Mouse (Mus musculus): Measurements from ENCODE around the gene Rbbp9. TPM values are rescaled to one million over a fixed set of nuclear protein-coding genes. Genes with fewer than 3 reads are reported as not detected.
A peak's percentile ranks its signal among the peaks of the same experiment; 100 is the strongest.

Rbbp9 gene
- polyA plus RNA-seq, 1 experiment = 3.1 TPM

DNA sequence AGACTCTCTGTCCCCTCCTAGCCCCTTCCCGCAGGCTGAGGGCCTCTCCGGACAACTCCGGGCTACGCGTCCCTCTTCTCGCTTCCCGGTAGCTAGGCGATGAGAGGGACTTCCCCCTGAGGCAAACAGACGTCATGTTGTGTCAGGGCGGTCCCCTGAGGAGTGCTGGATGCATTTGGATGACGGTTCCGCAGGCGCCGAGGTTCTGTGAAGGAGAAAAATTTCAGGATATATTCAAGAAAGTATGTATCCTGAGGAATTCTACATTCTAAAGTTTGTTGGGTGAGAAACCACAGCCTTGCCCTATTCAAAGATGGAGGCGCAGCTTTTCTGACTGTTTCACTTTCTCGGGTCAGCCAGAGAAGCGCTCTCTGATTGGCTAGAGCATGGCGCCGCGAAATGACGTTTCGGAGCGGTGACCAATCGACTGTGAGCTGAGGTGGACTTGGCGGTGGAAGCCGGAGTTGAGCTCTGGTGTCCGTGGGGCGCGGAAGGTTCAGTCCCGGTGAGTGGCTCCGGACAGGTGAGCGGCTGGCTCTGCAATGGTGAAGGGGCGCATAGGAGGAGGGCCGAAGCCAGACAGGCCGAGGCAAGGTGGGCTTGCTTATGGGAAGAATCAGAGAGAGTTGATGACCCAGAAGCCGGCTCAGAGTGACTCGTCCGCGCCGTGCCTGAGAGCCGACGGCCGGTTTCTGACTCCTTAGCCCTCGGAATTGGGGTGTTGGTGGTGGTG lies 5.3 kb upstream of the Rbbp9 start, which contains the start of gene Sec23b:
Gene Sec23b, plus strand, starts transcription at position 410 of the 733 bp plus-strand sequence.
- H3K4me1 ChIP-seq (ENCODE audit: control insufficient read depth, insufficient read depth, insufficient read length) = peaks cover 4% of the 10 kb centered on the region; the same call in 1 of the 2 replicates
- peak within 1 kb of the TSS; percentile 93 for H3K4me3 ChIP-seq (ENCODE audit: extremely low read depth, insufficient read depth, insufficient read length)
- peak; percentile 93 to 96 for DNase-seq (ENCODE audit: low read depth in 1 of 2, low spot score in 2 of 2)
- whole genome bisulfite sequencing = under 1% methylated on average over 44 of the region's 44 CpGs
- TF ChIP-seq POLR2A (IDR thresholded peaks at IDR 0.05; ENCODE audit: low read depth, low read length) (peak; percentile 65), CTCF (IDR thresholded peaks at IDR 0.05; ENCODE audit: extremely low read depth, insufficient read depth, insufficient read length, insufficient replicate concordance) (no peak)
- peaks cover 2% of the 10 kb centered on the region; the same call in 1 of the 2 replicates for H3K36me3 ChIP-seq (ENCODE audit: control insufficient read depth, insufficient read depth, low read length)
- peak within 1 kb of the TSS; percentile 87 for H3K27ac ChIP-seq (ENCODE audit: insufficient read depth, low read length)
- no peaks in the 10 kb centered on the region for H3K27me3 ChIP-seq (ENCODE audit: control insufficient read depth, insufficient read depth, low read length)

DNA sequence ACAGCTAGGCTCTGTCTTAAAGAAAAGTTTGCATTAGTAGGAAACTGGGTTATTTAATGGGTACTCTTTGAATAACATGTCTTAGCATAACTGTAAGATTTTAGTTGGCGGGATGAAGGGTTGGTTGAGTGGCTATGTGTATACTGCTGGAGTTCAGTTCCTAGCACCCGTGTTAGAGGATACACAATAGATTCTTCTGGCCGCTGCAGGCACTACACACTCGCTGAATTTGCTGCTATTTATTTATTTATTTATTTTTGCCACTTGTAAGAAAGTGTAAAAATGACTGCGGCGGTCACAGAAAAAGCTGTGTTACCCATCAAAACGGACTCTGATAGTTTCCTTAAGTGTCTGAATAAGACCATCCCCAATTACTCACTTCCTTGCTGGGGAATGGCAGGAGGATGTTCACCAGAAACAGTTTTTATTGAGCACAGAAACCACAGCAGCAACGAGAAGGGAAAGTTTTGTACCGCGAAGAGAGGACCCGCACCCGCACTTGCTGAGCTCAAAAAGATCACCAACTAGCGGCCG lies 4.7 kb upstream of the Rbbp9 start:
- H3K27ac ChIP-seq (ENCODE audit: insufficient read depth, low read length) = peak overlapping the region; percentile 87
- H3K4me3 ChIP-seq (ENCODE audit: extremely low read depth, insufficient read depth, insufficient read length) = peak overlapping the region; percentile 93
- H3K27me3 ChIP-seq (ENCODE audit: control insufficient read depth, insufficient read depth, low read length) = no peaks in the 10 kb centered on the region
- peaks cover 4% of the 10 kb centered on the region; the same call in 1 of the 2 replicates for H3K4me1 ChIP-seq (ENCODE audit: control insufficient read depth, insufficient read depth, insufficient read length)
- H3K36me3 ChIP-seq (ENCODE audit: control insufficient read depth, insufficient read depth, low read length) = peaks cover 2% of the 10 kb centered on the region; the same call in 1 of the 2 replicates
- TF ChIP-seq CTCF (IDR thresholded peaks at IDR 0.05; ENCODE audit: extremely low read depth, insufficient read depth, insufficient read length, insufficient replicate concordance) (no peak), POLR2A (IDR thresholded peaks at IDR 0.05; ENCODE audit: low read depth, low read length) (no peak)
- WGBS = 1% methylated on average over 14 of the region's 14 CpGs
- peak in 1 of 2 experiments; percentile 26 for DNase-seq (ENCODE audit: low read depth in 1 of 2, low spot score in 2 of 2)

DNA sequence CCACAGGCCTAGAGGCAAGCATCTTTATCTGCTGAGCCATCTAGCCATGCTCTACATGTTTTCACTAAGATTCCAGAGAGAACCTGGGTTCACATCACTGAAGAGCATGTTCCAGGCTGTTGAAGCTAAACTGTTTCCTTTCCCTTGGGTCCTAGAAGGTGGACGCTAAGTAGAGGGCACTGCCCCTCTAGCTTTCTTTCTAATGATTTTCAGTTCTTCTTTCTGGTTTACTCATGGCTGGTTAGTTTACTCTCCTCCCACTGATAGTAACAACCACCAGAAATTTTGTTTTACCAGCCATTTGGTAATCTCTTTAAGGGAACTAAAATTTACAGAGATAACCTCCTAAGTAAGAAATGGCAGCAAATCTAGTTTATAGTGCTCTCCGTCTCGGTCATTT lies 3.2 kb upstream of the Rbbp9 start:
- H3K4me1 ChIP-seq (ENCODE audit: control insufficient read depth, insufficient read depth, insufficient read length) = peaks cover 4% of the 10 kb centered on the region; the same call in 1 of the 2 replicates

DNA sequence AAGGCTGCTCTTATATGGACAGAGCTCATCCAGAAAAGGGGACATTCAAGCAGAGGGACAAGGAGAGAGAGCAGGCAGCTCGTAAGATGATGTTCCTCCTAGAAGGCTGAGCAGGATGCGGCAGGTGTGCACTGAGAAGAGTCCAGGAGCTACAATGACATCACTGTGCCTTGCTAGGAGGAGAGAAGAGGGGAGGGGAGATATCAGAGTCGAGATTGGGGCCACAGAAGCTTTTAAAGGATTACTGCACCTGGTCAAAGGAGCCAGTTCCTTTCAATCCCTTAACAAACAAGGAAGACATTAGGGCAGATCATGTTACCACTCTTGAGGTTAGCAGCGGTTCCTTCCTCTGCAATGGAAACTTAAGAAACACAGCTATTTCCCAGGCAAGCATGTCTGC lies 3.1 kb downstream of the Rbbp9 start:
- no peak for TF ChIP-seq CTCF (IDR thresholded peaks at IDR 0.05; ENCODE audit: extremely low read depth, insufficient read depth, insufficient read length, insufficient replicate concordance)
- TF ChIP-seq POLR2A (IDR thresholded peaks at IDR 0.05; ENCODE audit: low read depth, low read length) = no peak
- Histone ChIP-seq H3K27ac (ENCODE audit: insufficient read depth, low read length) (no peak overlapping the region), H3K4me3 (ENCODE audit: extremely low read depth, insufficient read depth, insufficient read length) (no peak overlapping the region), H3K4me1 (ENCODE audit: control insufficient read depth, insufficient read depth, insufficient read length) (no peaks in the 10 kb centered on the region), H3K36me3 (ENCODE audit: control insufficient read depth, insufficient read depth, low read length) (peaks cover 6% of the 10 kb centered on the region; the same call in 1 of the 2 replicates), H3K27me3 (ENCODE audit: control insufficient read depth, insufficient read depth, low read length) (no peaks in the 10 kb centered on the region)
- WGBS = 85% methylated on average over 4 of the region's 4 CpGs
- DNase-seq (ENCODE audit: low read depth in 1 of 2, low spot score in 2 of 2) = no peak

More for the DNA sequence above, 3.2 kb upstream of the Rbbp9 start:
- no peak overlapping the region for H3K27ac ChIP-seq (ENCODE audit: insufficient read depth, low read length)
- WGBS = 68% methylated on average over 3 of the region's 3 CpGs
- no peak for TF ChIP-seq POLR2A (IDR thresholded peaks at IDR 0.05; ENCODE audit: low read depth, low read length)
- H3K4me3 ChIP-seq (ENCODE audit: extremely low read depth, insufficient read depth, insufficient read length) = no peak overlapping the region
- no peaks in the 10 kb centered on the region for H3K27me3 ChIP-seq (ENCODE audit: control insufficient read depth, insufficient read depth, low read length)
- DNase-seq (ENCODE audit: low read depth in 1 of 2, low spot score in 2 of 2) = no peak
- no peaks in the 10 kb centered on the region for H3K36me3 ChIP-seq (ENCODE audit: control insufficient read depth, insufficient read depth, low read length)

DNA sequence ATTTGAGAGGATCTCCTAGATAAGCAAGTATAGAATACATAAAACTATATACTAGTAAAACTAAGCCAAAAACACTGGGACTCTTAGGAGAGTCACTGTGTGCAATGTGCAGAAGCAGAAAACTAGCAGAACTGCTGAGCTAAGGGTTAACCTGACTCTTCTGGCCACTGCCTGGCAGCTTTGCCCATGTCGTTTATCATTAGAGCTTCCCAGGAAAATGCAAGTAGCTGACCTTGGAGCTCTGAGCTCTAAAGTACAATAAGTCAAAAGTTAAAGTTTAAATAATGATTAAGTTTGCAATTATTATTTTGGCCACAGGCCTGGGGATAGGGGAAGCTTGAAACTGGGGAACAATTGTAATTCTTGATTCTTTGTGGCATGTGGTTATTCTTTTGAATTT lies 5.2 kb downstream of the Rbbp9 start:
- Histone ChIP-seq H3K36me3 (ENCODE audit: control insufficient read depth, insufficient read depth, low read length) (peaks cover 7% of the 10 kb centered on the region; the same call in 1 of the 2 replicates), H3K4me3 (ENCODE audit: extremely low read depth, insufficient read depth, insufficient read length) (no peak overlapping the region), H3K27me3 (ENCODE audit: control insufficient read depth, insufficient read depth, low read length) (no peaks in the 10 kb centered on the region), H3K4me1 (ENCODE audit: control insufficient read depth, insufficient read depth, insufficient read length) (no peaks in the 10 kb centered on the region), H3K27ac (ENCODE audit: insufficient read depth, low read length) (no peak overlapping the region)
- 66% methylated on average over 1 of the region's 1 CpGs for WGBS
- TF ChIP-seq POLR2A (IDR thresholded peaks at IDR 0.05; ENCODE audit: low read depth, low read length) = no peak
- TF ChIP-seq CTCF (IDR thresholded peaks at IDR 0.05; ENCODE audit: extremely low read depth, insufficient read depth, insufficient read length, insufficient replicate concordance) = no peak
- DNase-seq (ENCODE audit: low read depth in 1 of 2, low spot score in 2 of 2) = no peak

DNA sequence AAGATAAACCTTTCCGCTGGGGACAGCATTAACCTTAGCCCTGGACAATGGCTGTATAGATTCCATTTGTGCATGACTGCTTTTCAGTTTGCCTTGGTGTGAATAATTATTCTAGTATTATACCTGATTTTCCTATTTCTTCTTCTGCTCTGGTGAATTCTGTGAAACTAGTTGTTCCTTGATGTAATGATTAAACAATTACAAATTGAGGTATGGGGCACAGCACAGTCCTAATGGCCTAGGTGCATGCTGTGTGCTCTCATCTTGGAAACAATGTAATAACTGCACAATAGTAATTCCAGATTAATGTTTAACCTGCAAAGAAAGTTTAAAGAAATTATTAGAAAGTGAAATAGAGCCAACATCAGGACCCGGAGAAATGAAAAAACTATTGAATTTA lies 5.6 kb downstream of the Rbbp9 start:
- Histone ChIP-seq H3K4me3 (ENCODE audit: extremely low read depth, insufficient read depth, insufficient read length) (no peak overlapping the region), H3K4me1 (ENCODE audit: control insufficient read depth, insufficient read depth, insufficient read length) (no peaks in the 10 kb centered on the region), H3K27me3 (ENCODE audit: control insufficient read depth, insufficient read depth, low read length) (no peaks in the 10 kb centered on the region), H3K27ac (ENCODE audit: insufficient read depth, low read length) (no peak overlapping the region), H3K36me3 (ENCODE audit: control insufficient read depth, insufficient read depth, low read length) (peaks cover 7% of the 10 kb centered on the region; the same call in 1 of the 2 replicates)
- 94% methylated on average over 2 of the region's 2 CpGs for WGBS
- DNase-seq (ENCODE audit: low read depth in 1 of 2, low spot score in 2 of 2) = no peak
- no peak for TF ChIP-seq POLR2A (IDR thresholded peaks at IDR 0.05; ENCODE audit: low read depth, low read length)
- TF ChIP-seq CTCF (IDR thresholded peaks at IDR 0.05; ENCODE audit: extremely low read depth, insufficient read depth, insufficient read length, insufficient replicate concordance) = no peak

DNA sequence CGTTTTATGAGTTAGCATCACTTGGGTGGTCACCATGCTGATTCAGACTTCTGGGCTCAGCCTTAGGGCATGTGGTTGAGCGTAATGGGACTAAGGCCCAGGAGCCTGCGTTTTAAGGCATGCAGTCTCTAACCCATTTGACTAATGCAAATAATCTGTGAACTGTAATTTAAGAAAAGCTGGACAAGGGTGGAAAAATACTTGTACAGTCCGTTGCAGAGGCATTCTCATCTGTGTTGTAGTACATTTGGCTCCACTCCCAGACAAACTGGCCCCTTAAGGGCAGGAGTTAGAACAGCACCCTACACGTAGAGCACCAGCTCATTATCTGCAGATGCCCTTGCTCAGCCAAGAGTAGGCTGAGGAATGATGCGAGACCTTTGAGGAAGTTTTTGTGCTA lies 6.0 kb downstream of the Rbbp9 start:
- TF ChIP-seq POLR2A (IDR thresholded peaks at IDR 0.05; ENCODE audit: low read depth, low read length) = no peak
- H3K4me3 ChIP-seq (ENCODE audit: extremely low read depth, insufficient read depth, insufficient read length) = no peak overlapping the region
- no peaks in the 10 kb centered on the region for H3K27me3 ChIP-seq (ENCODE audit: control insufficient read depth, insufficient read depth, low read length)
- peaks cover 10% of the 10 kb centered on the region; the same call in 1 of the 2 replicates for H3K36me3 ChIP-seq (ENCODE audit: control insufficient read depth, insufficient read depth, low read length)
- no peak overlapping the region for H3K27ac ChIP-seq (ENCODE audit: insufficient read depth, low read length)
- H3K4me1 ChIP-seq (ENCODE audit: control insufficient read depth, insufficient read depth, insufficient read length) = no peaks in the 10 kb centered on the region
- DNase-seq (ENCODE audit: low read depth in 1 of 2, low spot score in 2 of 2) = no peak
- 89% methylated on average over 6 of the region's 6 CpGs for WGBS
